In the genomic region with DNA sequence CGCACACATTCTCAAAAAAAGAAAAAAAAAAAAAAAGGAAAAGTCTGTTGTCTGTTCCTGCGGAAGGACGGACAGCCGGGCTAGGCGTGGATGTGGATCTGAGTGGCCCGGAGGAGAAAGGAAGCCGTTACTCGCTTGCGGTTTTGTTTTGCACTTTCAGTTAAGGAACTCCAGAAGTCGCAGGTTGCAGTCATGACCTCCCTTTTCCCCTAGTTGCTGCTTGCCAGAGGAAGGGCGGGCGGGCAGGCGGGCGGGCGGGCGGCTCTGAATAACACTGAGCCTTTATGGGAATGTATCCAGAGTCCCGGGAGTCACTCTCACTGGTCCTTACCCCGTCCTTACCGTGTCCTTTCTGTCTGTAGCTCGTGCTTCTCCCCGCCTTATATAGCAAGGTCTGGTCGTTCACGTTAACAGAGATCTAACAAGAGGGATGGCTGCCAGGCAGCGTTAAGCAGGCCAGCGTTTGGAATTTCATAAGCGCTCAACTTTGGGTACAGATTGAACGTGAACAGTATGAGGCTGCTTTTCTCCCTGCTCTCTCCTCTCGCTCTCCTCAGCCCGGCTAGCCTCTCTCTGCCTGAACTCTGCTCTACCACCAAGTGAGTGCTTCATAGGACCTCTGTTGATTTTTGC, we compare ENCODE assay signal across 8 mouse cellular contexts.
DNase-seq lines count a peak whose midpoint lies in the region; ATAC-seq and TF ChIP-seq lines count a peak whose summit lies in the region.

No protein-coding gene starts in this region.

- H3K4me2 ChIP-seq in hindbrain, embryonic 15.5 days, result peak overlapping the region; percentile 38
- H3K4me2 ChIP-seq in midbrain, embryonic 16.5 days (ENCODE audit: low read length), result peak overlapping the region; percentile 24

- H3K9me3 ChIP-seq in hindbrain, embryonic 15.5 days, result no peaks in the 10 kb centered on the region
- H3K9me3 ChIP-seq in midbrain, embryonic 16.5 days (replicated peaks; ENCODE audit: control insufficient read depth, low read length, poor library complexity, severe bottlenecking), result no peaks in the 10 kb centered on the region

- H3K4me3 ChIP-seq in bone marrow macrophage, adult 2 months (ENCODE audit: insufficient read depth, low read length), result peak overlapping the region; percentile 23
- peak overlapping the region; percentile 8; the same call in 1 of the 2 replicates for H3K4me3 ChIP-seq in hindbrain, embryonic 15.5 days
- H3K4me3 ChIP-seq in liver, adult 2 months (ENCODE audit: insufficient read depth, low read depth, low read length), result peak overlapping the region; percentile 56
- no peak overlapping the region for H3K4me3 ChIP-seq in midbrain, embryonic 16.5 days (ENCODE audit: low read depth, low read length)

- no peak for TF ChIP-seq CTCF in bone marrow macrophage, adult 2 months (IDR thresholded peaks at IDR 0.05; ENCODE audit: low read depth, low read length)
- TF ChIP-seq CTCF in liver, adult 2 months (IDR thresholded peaks at IDR 0.05; ENCODE audit: low read depth, low read length), result no peak

- H3K27me3 ChIP-seq in hindbrain, embryonic 15.5 days, result no peaks in the 10 kb centered on the region
- no peaks in the 10 kb centered on the region for H3K27me3 ChIP-seq in liver, adult 2 months (ENCODE audit: control insufficient read depth, insufficient read depth, low read length)
- H3K27me3 ChIP-seq in midbrain, embryonic 16.5 days (ENCODE audit: control insufficient read depth, insufficient read depth, low read depth, low read length), result no peaks in the 10 kb centered on the region

- H3K79me2 ChIP-seq in liver, adult 2 months (ENCODE audit: control insufficient read depth, insufficient read depth, low read length), result peaks cover 8% of the 10 kb centered on the region; the same call in 1 of the 2 replicates

- 16% methylated on average over 29 of the region's 29 CpGs for WGBS in hindbrain, embryonic 15.5 days
- WGBS in liver, adult 2 months, result 2% methylated on average over 29 of the region's 29 CpGs
- WGBS in midbrain, embryonic 16.5 days, result 23% methylated on average over 29 of the region's 29 CpGs

- 0 out of 2 replicates have a peak, but pooled peaks cover 4% of the 10 kb centered on the region for H3K36me3 ChIP-seq in hindbrain, embryonic 15.5 days
- no peaks in the 10 kb centered on the region for H3K36me3 ChIP-seq in liver, adult 2 months (ENCODE audit: control insufficient read depth, insufficient read depth, low read length)
- peaks cover 4% of the 10 kb centered on the region; the same call in 1 of the 2 replicates for H3K36me3 ChIP-seq in midbrain, embryonic 16.5 days (ENCODE audit: control insufficient read depth, insufficient read depth, low read length)

- no peak for TF ChIP-seq POLR2A in bone marrow macrophage, adult 2 months (IDR thresholded peaks at IDR 0.05; ENCODE audit: borderline replicate concordance, low read depth, low read length)
- TF ChIP-seq POLR2A in liver, adult 2 months (IDR thresholded peaks at IDR 0.05; ENCODE audit: extremely low read depth, insufficient read depth, low read length), result no peak

- peaks cover 30% of the 10 kb centered on the region for H3K4me1 ChIP-seq in bone marrow macrophage, adult 2 months (ENCODE audit: control insufficient read depth, insufficient read depth, low read length)
- H3K4me1 ChIP-seq in hindbrain, embryonic 15.5 days (replicated peaks), result peaks cover 40% of the 10 kb centered on the region
- peaks cover 43% of the 10 kb centered on the region for H3K4me1 ChIP-seq in liver, adult 2 months (ENCODE audit: control insufficient read depth, insufficient read depth, low read length)
- H3K4me1 ChIP-seq in midbrain, embryonic 16.5 days (ENCODE audit: control insufficient read depth, insufficient read depth, low read length), result peaks cover 8% of the 10 kb centered on the region

- peak; percentile 75 for ATAC-seq in CD4-positive, CD25-positive, alpha-beta regulatory T cell, adult 4 months
- ATAC-seq in hindbrain, embryonic 15.5 days (ENCODE audit: low FRiP score, low read depth), result no peak
- ATAC-seq in midbrain, embryonic 16.5 days, result 0 out of 2 replicates have a peak, but pooled peaks have one; percentile 29

- H3K9ac ChIP-seq in hindbrain, embryonic 15.5 days, result no peak overlapping the region
- H3K9ac ChIP-seq in liver, adult 2 months (ENCODE audit: low read depth, low read length), result peak overlapping the region; percentile 82
- no peak overlapping the region for H3K9ac ChIP-seq in midbrain, embryonic 16.5 days (ENCODE audit: low read depth, low read length)

- DNase-seq in gastrocnemius, postnatal 10 days, result peak; percentile 53
- peak; percentile 82 for DNase-seq in liver, adult 2 months (ENCODE audit: extremely low read depth, low read depth, low spot score)
- peak; percentile 71 for DNase-seq in thymus, postnatal 4 days
- no peak for DNase-seq in layer of hippocampus, postnatal 14 days (ENCODE audit: low spot score in 2 of 2)

- peak overlapping the region; percentile 53 for H3K27ac ChIP-seq in bone marrow macrophage, adult 2 months (ENCODE audit: insufficient read depth, low read depth, low read length)
- H3K27ac ChIP-seq in hindbrain, embryonic 15.5 days (replicated peaks), result peak overlapping the region; percentile 74
- peak overlapping the region; percentile 95 for H3K27ac ChIP-seq in liver, adult 2 months (replicated peaks; ENCODE audit: insufficient read depth, low read depth, low read length)
- H3K27ac ChIP-seq in midbrain, embryonic 16.5 days (ENCODE audit: low read length), result peak overlapping the region; percentile 63

Comparison
In these comparisons a context has a peak if more than half of its experiments do, and no peak if none do; other contexts are left out.
1. DNase-seq: peak in gastrocnemius, postnatal 10 days (single experiment), liver, adult 2 months (single experiment) and thymus, postnatal 4 days (single experiment); none in layer of hippocampus, postnatal 14 days (0 of 2).
2. Peak in every context shown above with its lines, with median percentiles within 50 percentile points of each other: H3K27ac ChIP-seq.